Mouse (Mus musculus): ENCODE measurements at regions not wholly inside any gene's neighbourhood (a gene's known extent, or its start where the extent isn't known, plus 50 kb on each side); places are given as distances from the start of the nearest gene placed in this dataset.

GRCm38 (mm10) chr11:19264798-19265671, 246.2 kb upstream of the Meis1 start:
- WGBS = 74% methylated on average over 18 of the region's 18 CpGs
- Histone ChIP-seq H3K9me3 (replicated peaks) (no peaks in the 10 kb centered on the region), H3K27ac (no peak overlapping the region), H3K27me3 (no peaks in the 10 kb centered on the region), H3K4me1 (no peaks in the 10 kb centered on the region), H3K36me3 (ENCODE audit: poor library complexity, severe bottlenecking) (no peaks in the 10 kb centered on the region), H3K4me2 (no peak overlapping the region), H3K4me3 (no peak overlapping the region), H3K9ac (no peak overlapping the region)
- peak; percentile 61; the same call in 1 of the 2 replicates for ATAC-seq

GRCm38 (mm10) chr11:19265672-19265972, 246.8 kb upstream of the Meis1 start:
- no peak for ATAC-seq
- no peak overlapping the region for H3K4me3 ChIP-seq

GRCm38 (mm10) chr11:19290971-19291370, 272.2 kb upstream of the Meis1 start:
- H3K27ac ChIP-seq = no peak overlapping the region
- no peak overlapping the region for H3K9ac ChIP-seq
- no peak overlapping the region for H3K4me2 ChIP-seq
- no peak for ATAC-seq
- no peak overlapping the region for H3K4me3 ChIP-seq
- WGBS = 54% methylated on average over 6 of the region's 6 CpGs
- H3K36me3 ChIP-seq (ENCODE audit: poor library complexity, severe bottlenecking) = no peaks in the 10 kb centered on the region
- no peaks in the 10 kb centered on the region for H3K9me3 ChIP-seq (replicated peaks)
- peaks cover 12% of the 10 kb centered on the region for H3K27me3 ChIP-seq
- peaks cover 11% of the 10 kb centered on the region; the same call in 1 of the 2 replicates for H3K4me1 ChIP-seq

More at GRCm38 (mm10) chr11:19265672-19265972, 246.8 kb upstream of the Meis1 start:
- Histone ChIP-seq H3K9me3 (replicated peaks) (no peaks in the 10 kb centered on the region), H3K4me1 (peaks cover 3% of the 10 kb centered on the region; the same call in 1 of the 2 replicates), H3K27me3 (no peaks in the 10 kb centered on the region), H3K9ac (no peak overlapping the region), H3K36me3 (ENCODE audit: poor library complexity, severe bottlenecking) (no peaks in the 10 kb centered on the region), H3K4me2 (no peak overlapping the region), H3K27ac (no peak overlapping the region)
- WGBS = 69% methylated on average over 3 of the region's 3 CpGs

GRCm38 (mm10) chr11:19299411-19299810, 280.6 kb upstream of the Meis1 start:
- no peak overlapping the region for H3K4me3 ChIP-seq
- no peak overlapping the region for H3K27ac ChIP-seq
- no peaks in the 10 kb centered on the region for H3K27me3 ChIP-seq
- no peak overlapping the region for H3K4me2 ChIP-seq
- WGBS = 70% methylated on average over 1 of the region's 1 CpGs
- H3K9ac ChIP-seq = no peak overlapping the region
- no peak for ATAC-seq
- no peaks in the 10 kb centered on the region for H3K36me3 ChIP-seq (ENCODE audit: poor library complexity, severe bottlenecking)
- H3K4me1 ChIP-seq = no peaks in the 10 kb centered on the region
- H3K9me3 ChIP-seq (replicated peaks) = no peaks in the 10 kb centered on the region

- Histone ChIP-seq H3K4me2 (no peak overlapping the region), H3K9ac (no peak overlapping the region), H3K9me3 (replicated peaks) (no peaks in the 10 kb centered on the region), H3K27me3 (no peaks in the 10 kb centered on the region), H3K27ac (no peak overlapping the region), H3K4me3 (no peak overlapping the region), H3K4me1 (no peaks in the 10 kb centered on the region), H3K36me3 (ENCODE audit: poor library complexity, severe bottlenecking) (no peaks in the 10 kb centered on the region)
- 88% methylated on average over 5 of the region's 5 CpGs for WGBS
- ATAC-seq = no peak
Measured at GRCm38 (mm10) chr11:19306687-19307086, 287.9 kb upstream of the Meis1 start.

GRCm38 (mm10) chr11:19330685-19331239, 312.0 kb upstream of the Meis1 start:
- Histone ChIP-seq H3K4me2 (no peak overlapping the region), H3K9me3 (replicated peaks) (no peaks in the 10 kb centered on the region), H3K9ac (no peak overlapping the region), H3K27me3 (0 out of 2 replicates have a peak, but pooled peaks cover 3% of the 10 kb centered on the region), H3K36me3 (ENCODE audit: poor library complexity, severe bottlenecking) (no peaks in the 10 kb centered on the region), H3K4me3 (no peak overlapping the region), H3K4me1 (no peaks in the 10 kb centered on the region), H3K27ac (no peak overlapping the region)
- 40% methylated on average over 3 of the region's 3 CpGs for WGBS
- ATAC-seq = no peak

- Histone ChIP-seq H3K36me3 (ENCODE audit: poor library complexity, severe bottlenecking) (no peaks in the 10 kb centered on the region), H3K4me3 (no peak overlapping the region), H3K4me2 (no peak overlapping the region), H3K9ac (no peak overlapping the region), H3K27ac (no peak overlapping the region), H3K27me3 (0 out of 2 replicates have a peak, but pooled peaks cover 3% of the 10 kb centered on the region), H3K4me1 (no peaks in the 10 kb centered on the region), H3K9me3 (replicated peaks) (no peaks in the 10 kb centered on the region)
- ATAC-seq = no peak
Measured at GRCm38 (mm10) chr11:19332274-19332673, 313.5 kb upstream of the Meis1 start.

- Histone ChIP-seq H3K4me2 (no peak overlapping the region), H3K9me3 (replicated peaks) (no peaks in the 10 kb centered on the region), H3K4me3 (no peak overlapping the region), H3K27me3 (peaks cover 3% of the 10 kb centered on the region; the same call in 1 of the 2 replicates), H3K4me1 (no peaks in the 10 kb centered on the region), H3K27ac (no peak overlapping the region), H3K36me3 (ENCODE audit: poor library complexity, severe bottlenecking) (no peaks in the 10 kb centered on the region), H3K9ac (no peak overlapping the region)
- WGBS = 77% methylated on average over 1 of the region's 1 CpGs
- ATAC-seq = no peak
Measured at GRCm38 (mm10) chr11:19332727-19333126, 313.9 kb upstream of the Meis1 start.

- Histone ChIP-seq H3K9ac (no peak overlapping the region), H3K9me3 (replicated peaks) (no peaks in the 10 kb centered on the region), H3K4me1 (no peaks in the 10 kb centered on the region), H3K4me3 (no peak overlapping the region), H3K27ac (no peak overlapping the region), H3K36me3 (ENCODE audit: poor library complexity, severe bottlenecking) (no peaks in the 10 kb centered on the region), H3K4me2 (no peak overlapping the region), H3K27me3 (no peaks in the 10 kb centered on the region; the same call in 1 of the 2 replicates)
- no peak for ATAC-seq
- 98% methylated on average over 1 of the region's 1 CpGs for WGBS
Measured at GRCm38 (mm10) chr11:19333908-19334487, 315.2 kb upstream of the Meis1 start.

GRCm38 (mm10) chr11:19335384-19335783, 316.6 kb upstream of the Meis1 start:
- H3K4me3 ChIP-seq = no peak overlapping the region
- H3K9ac ChIP-seq = no peak overlapping the region
- H3K27me3 ChIP-seq = no peaks in the 10 kb centered on the region; the same call in 1 of the 2 replicates
- no peaks in the 10 kb centered on the region for H3K4me1 ChIP-seq
- no peak overlapping the region for H3K27ac ChIP-seq
- no peak overlapping the region for H3K4me2 ChIP-seq
- no peak for ATAC-seq
- WGBS = 93% methylated on average over 3 of the region's 3 CpGs
- no peaks in the 10 kb centered on the region for H3K9me3 ChIP-seq (replicated peaks)
- H3K36me3 ChIP-seq (ENCODE audit: poor library complexity, severe bottlenecking) = no peaks in the 10 kb centered on the region

- no peaks in the 10 kb centered on the region for H3K4me1 ChIP-seq
- no peak overlapping the region for H3K4me3 ChIP-seq
- H3K27ac ChIP-seq = no peak overlapping the region
- no peaks in the 10 kb centered on the region for H3K36me3 ChIP-seq (ENCODE audit: poor library complexity, severe bottlenecking)
- H3K27me3 ChIP-seq = no peaks in the 10 kb centered on the region; the same call in 1 of the 2 replicates
- WGBS = 96% methylated on average over 7 of the region's 7 CpGs
- no peaks in the 10 kb centered on the region for H3K9me3 ChIP-seq (replicated peaks)
- H3K9ac ChIP-seq = no peak overlapping the region
- no peak overlapping the region for H3K4me2 ChIP-seq
- no peak for ATAC-seq
Measured at GRCm38 (mm10) chr11:19339721-19340317, 321.0 kb upstream of the Meis1 start.

- Histone ChIP-seq H3K9me3 (replicated peaks) (no peaks in the 10 kb centered on the region), H3K9ac (no peak overlapping the region), H3K27me3 (no peaks in the 10 kb centered on the region; the same call in 1 of the 2 replicates), H3K4me2 (no peak overlapping the region), H3K4me1 (no peaks in the 10 kb centered on the region), H3K27ac (no peak overlapping the region), H3K36me3 (ENCODE audit: poor library complexity, severe bottlenecking) (no peaks in the 10 kb centered on the region), H3K4me3 (no peak overlapping the region)
- WGBS = 81% methylated on average over 5 of the region's 5 CpGs
- ATAC-seq = no peak
Measured at GRCm38 (mm10) chr11:19340889-19341288, 322.1 kb upstream of the Meis1 start.
